Mouse (Mus musculus) lung, adult 2 months (tissue): ENCODE results near the gene Prpsap1. TPM values are rescaled to one million over a fixed set of nuclear protein-coding genes. Genes with fewer than 3 reads are reported as not detected.
A peak's percentile ranks its signal among the peaks of the same experiment; 100 is the strongest.

Experiments
- DNase-seq: peaks from one replicate; pipeline ENCODE4 v3.0.0; 2022
- H3K4me1 ChIP-seq: fragments of 200-500 bp; 2 replicates; pipeline ENCODE4 v1.6.1; 2011; ENCODE audit warnings: low read length; ENCODE audit not compliant: control insufficient read depth, insufficient read depth
- H3K4me3 ChIP-seq: fragments of 200-500 bp; replicated peaks from 2 replicates; pipeline ENCODE3; 2011; ENCODE audit warnings: low read depth, mild to moderate bottlenecking, control low read depth, low read length; ENCODE audit errors: extremely low read depth
- CTCF ChIP-seq: fragments of 200-500 bp; IDR thresholded peaks from 2 replicates; pipeline ENCODE4 v1.5.1; 2011; ENCODE audit warnings: mild to moderate bottlenecking, low read length, control low read depth; ENCODE audit not compliant: insufficient read depth
- POLR2A ChIP-seq: fragments of 200-500 bp; IDR thresholded peaks from 2 replicates; pipeline ENCODE4 v1.6.1; 2011; ENCODE audit warnings: low read depth, mild to moderate bottlenecking, control low read depth, low read length, borderline replicate concordance; ENCODE audit errors: extremely low read depth
- WGBS: fragments of 180-500 bp; shearing (Covaris S2); methylation state at CpG from one replicate; pipeline ENCODE4 v1.1.7; 2018; 5-methylcytosine and 5-hydroxymethylcytosine counted together
- polyA plus RNA-seq: library from polyadenylated mRNA; depleted of rRNA; stranded (reverse); fragments of >200 nt; gene quantifications from 2 replicates; pipeline ENCODE4 v1.2.3, GENCODE M21; 2012; rRNA removed

The Prpsap1 gene
- polyA plus RNA-seq: 82.4 and 92.0 TPM in 2 replicates

GRCm38 (mm10) chr11:116493795-116494252 is at the start of gene Prpsap1:
Gene Prpsap1, minus strand, starts transcription at chr11:116494202.
- Histone ChIP-seq H3K4me1 (peaks cover 2% of the 10 kb centered on the region), H3K4me3 (no peak within 1 kb of the TSS)
- peak; percentile 35 for DNase-seq
- no peak for TF ChIP-seq POLR2A
- peak; percentile 81 for TF ChIP-seq CTCF
- WGBS: 25% methylated on average over 4 of the region's 4 CpGs

DNA sequence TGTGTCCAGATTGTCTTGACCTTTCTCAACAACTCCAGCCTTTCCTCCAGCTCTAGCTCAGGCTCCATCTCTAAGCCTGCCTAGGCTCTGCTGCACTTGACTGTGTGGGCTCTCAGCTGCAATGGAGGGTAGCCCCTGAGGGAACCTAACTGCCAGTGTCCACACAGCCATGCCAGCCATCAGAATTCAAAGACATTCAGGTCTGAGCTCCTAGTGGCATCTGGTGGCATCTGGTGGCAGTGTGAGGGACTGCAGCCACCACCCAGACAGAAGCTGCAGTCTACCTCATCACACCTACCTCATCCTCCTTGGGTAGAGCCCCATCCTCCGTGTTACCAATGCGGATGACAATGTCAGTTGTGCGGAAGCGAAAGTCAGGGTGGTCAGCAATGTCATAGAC is 49.1 kb upstream of the Prpsap1 start:
- no peak for TF ChIP-seq POLR2A
- TF ChIP-seq CTCF: peak; percentile 76
- Histone ChIP-seq H3K4me3 (no peak overlapping the region), H3K4me1 (no peaks in the 10 kb centered on the region)
- 82% methylated on average over 4 of the region's 4 CpGs for WGBS
- peak; percentile 37 for DNase-seq

DNA sequence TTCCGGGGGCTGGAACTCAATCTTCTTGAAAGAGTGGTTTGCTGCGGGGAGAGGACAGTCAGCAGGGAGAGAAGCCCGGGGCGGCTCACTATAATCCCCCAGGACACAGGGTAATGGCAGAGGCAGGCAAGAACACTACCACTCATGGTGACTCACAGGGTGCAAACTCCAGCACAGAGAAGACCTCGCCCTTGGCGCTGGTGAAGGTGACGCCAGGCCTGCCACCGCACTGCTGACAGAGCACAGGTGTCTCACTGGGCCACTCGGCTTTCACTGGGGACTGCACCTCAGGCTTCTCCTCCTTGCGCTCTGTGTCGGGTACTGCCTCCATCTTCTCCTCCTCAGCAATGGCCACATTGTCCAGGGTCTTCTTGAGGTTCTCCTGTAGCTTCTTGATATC is 47.2 kb upstream of the Prpsap1 start:
- no peak for DNase-seq
- Histone ChIP-seq H3K4me1 (no peaks in the 10 kb centered on the region), H3K4me3 (no peak overlapping the region)
- WGBS: 92% methylated on average over 11 of the region's 11 CpGs
- TF ChIP-seq CTCF (no peak), POLR2A (no peak)

- no peak for TF ChIP-seq POLR2A
- TF ChIP-seq CTCF: no peak
- 0 out of 2 replicates have a peak, but pooled peaks cover 3% of the 10 kb centered on the region for H3K4me1 ChIP-seq
- 88% methylated on average over 12 of the region's 12 CpGs for WGBS
- H3K4me3 ChIP-seq: no peak overlapping the region
- DNase-seq: no peak
Measured at GRCm38 (mm10) chr11:116538142-116538735, 44.2 kb upstream of the Prpsap1 start.

DNA sequence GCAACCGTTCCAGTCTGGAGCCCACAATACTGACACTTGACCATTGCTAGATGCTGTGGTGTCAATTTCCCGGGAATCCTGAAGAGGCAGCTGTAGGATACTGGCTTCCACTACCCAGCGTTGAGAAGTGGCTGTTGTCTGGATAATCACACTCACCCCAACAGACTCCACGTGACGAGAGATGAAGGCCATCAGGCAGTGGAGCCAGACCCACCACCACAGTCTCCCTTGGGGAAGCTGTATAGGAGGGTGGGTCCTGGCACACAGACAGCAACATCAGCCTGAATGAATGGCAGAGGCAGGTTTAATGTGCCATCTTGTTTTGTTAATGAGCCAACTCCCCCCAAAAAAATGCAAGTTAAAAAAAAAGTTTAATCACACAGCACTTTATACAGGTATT is 43.4 kb upstream of the Prpsap1 start:
- Histone ChIP-seq H3K4me1 (peaks cover 6% of the 10 kb centered on the region), H3K4me3 (no peak overlapping the region)
- WGBS: 71% methylated on average over 5 of the region's 5 CpGs
- no peak for TF ChIP-seq CTCF
- no peak for TF ChIP-seq POLR2A
- no peak for DNase-seq

- 83% methylated on average over 7 of the region's 7 CpGs for WGBS
- H3K4me3 ChIP-seq: no peak overlapping the region
- peaks cover 10% of the 10 kb centered on the region for H3K4me1 ChIP-seq
- no peak for DNase-seq
- no peak for TF ChIP-seq CTCF
- TF ChIP-seq POLR2A: no peak
Measured at GRCm38 (mm10) chr11:116536685-116537084, 42.7 kb upstream of the Prpsap1 start.

DNA sequence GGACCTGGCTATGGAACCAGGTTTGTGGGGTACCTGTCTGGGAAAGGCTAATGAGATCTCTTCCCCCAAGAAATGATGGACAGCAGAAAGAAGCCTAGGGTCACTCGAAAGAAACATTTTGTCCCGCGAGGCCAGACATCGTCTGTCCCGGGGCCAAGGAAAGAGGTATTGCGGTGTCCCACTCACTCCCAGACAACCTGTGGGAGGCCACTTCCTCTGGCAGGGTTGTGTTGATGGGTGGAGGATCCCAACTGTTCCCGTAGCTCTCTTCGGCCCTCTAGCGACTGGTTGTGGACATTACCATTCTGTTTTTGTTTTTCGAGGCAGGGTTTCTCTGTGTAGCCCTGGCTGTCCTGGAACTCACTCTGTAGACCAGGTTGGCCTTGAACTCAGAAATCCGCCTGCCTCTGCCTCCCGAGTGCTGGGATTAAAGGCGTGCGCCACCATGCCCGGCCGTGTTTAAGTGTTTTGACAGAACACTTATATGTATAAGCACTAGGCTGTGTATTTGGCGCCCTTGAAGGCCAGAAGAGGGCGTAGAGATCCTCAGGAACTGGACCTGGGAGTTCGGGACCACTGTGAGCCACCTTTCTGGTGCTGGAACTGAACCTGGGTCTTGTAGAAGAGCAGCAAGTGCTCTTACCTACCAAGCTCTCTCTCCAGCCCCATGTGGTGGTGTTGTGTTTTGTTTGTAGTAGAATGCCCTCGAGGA is 40.3 kb upstream of the Prpsap1 start:
- DNase-seq: no peak

GRCm38 (mm10) chr11:116533341-116534153 is 39.5 kb upstream of the Prpsap1 start:
- TF ChIP-seq CTCF (no peak), POLR2A (no peak)
- WGBS: 1% methylated on average over 63 of the region's 63 CpGs

More for the DNA sequence above, 40.3 kb upstream of the Prpsap1 start:
- Histone ChIP-seq H3K4me1 (peaks cover 14% of the 10 kb centered on the region), H3K4me3 (peak overlapping the region; percentile 51)
- WGBS: 13% methylated on average over 20 of the region's 20 CpGs
- TF ChIP-seq CTCF (peak; percentile 87), POLR2A (no peak)

GRCm38 (mm10) chr11:116532810-116533338 is 38.9 kb upstream of the Prpsap1 start:
- under 1% methylated on average over 50 of the region's 50 CpGs for WGBS
- Histone ChIP-seq H3K4me1 (peaks cover 14% of the 10 kb centered on the region), H3K4me3 (peak overlapping the region; percentile 54)
- TF ChIP-seq POLR2A (0 out of 2 replicates have a peak, but pooled peaks have one; percentile 27), CTCF (no peak)
- DNase-seq: peak; percentile 72

More at GRCm38 (mm10) chr11:116533341-116534153, 39.5 kb upstream of the Prpsap1 start:
- peaks cover 14% of the 10 kb centered on the region for H3K4me1 ChIP-seq
- DNase-seq: peak; percentile 68
- H3K4me3 ChIP-seq: peak overlapping the region; percentile 51
